Mouse (Mus musculus): Measurements from ENCODE around the gene Anxa9. TPM values are rescaled to one million over a fixed set of nuclear protein-coding genes. Genes with fewer than 3 reads are reported as not detected.

Anxa9 gene
- polyA plus RNA-seq, 1 experiment from 2014 or later: 2.5 TPM

GRCm38 (mm10) chr3:95250783-95251424 is 56.1 kb downstream of the Anxa9 start, which contains the start of gene Bnipl:
TSS of gene Bnipl (minus strand) at chr3:95251193.
- no peak for ATAC-seq (ENCODE audit: low read depth)
- no peaks in the 10 kb centered on the region for H3K27me3 ChIP-seq (ENCODE audit: control insufficient read depth, insufficient read depth, low read depth, low read length)
- H3K4me3 ChIP-seq (ENCODE audit: low read depth, low read length): no peak within 1 kb of the TSS
- no peak within 1 kb of the TSS for H3K9ac ChIP-seq (ENCODE audit: low read depth, low read length)
- WGBS (ENCODE audit: insufficient replicate concordance): 38% methylated on average over 7 of the region's 7 CpGs
- no peaks in the 10 kb centered on the region for H3K36me3 ChIP-seq (ENCODE audit: control insufficient read depth, insufficient read depth)
- no peak within 1 kb of the TSS for H3K27ac ChIP-seq (ENCODE audit: low read length)
- H3K4me1 ChIP-seq (ENCODE audit: control insufficient read depth, low read depth, low read length): peaks cover 5% of the 10 kb centered on the region
- no peaks in the 10 kb centered on the region for H3K9me3 ChIP-seq (replicated peaks; ENCODE audit: control insufficient read depth, low read length)
- no peak within 1 kb of the TSS for H3K4me2 ChIP-seq (ENCODE audit: low read depth, low read length)

DNA sequence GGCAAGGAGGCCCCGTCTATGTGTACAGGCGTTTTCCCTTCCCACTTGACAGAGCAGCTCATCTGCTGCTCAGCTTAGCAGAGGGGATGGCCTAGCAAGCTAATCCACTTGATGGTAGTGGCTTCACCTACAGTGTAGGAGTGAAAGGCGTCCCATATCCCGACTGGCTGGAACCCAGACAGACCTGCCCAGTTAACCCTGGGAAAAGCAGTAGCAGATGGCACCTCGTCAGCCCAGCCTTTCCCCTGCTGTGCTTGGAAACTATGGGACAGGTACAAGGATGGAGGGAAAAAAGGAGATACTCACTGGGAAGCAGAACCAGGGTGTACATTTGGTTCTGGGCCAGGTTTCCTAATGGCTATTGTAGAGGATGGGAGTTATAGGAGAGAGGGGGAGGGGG is 56.6 kb downstream of the Anxa9 start:
- WGBS (ENCODE audit: insufficient replicate concordance): 74% methylated on average over 5 of the region's 5 CpGs
- Histone ChIP-seq H3K4me3 (ENCODE audit: low read depth, low read length) (no peak overlapping the region), H3K9me3 (replicated peaks; ENCODE audit: control insufficient read depth, low read length) (no peaks in the 10 kb centered on the region), H3K36me3 (ENCODE audit: control insufficient read depth, insufficient read depth) (no peaks in the 10 kb centered on the region), H3K9ac (ENCODE audit: low read depth, low read length) (no peak overlapping the region), H3K4me2 (ENCODE audit: low read depth, low read length) (no peak overlapping the region), H3K4me1 (ENCODE audit: control insufficient read depth, low read depth, low read length) (peaks cover 5% of the 10 kb centered on the region), H3K27ac (ENCODE audit: low read length) (no peak overlapping the region), H3K27me3 (ENCODE audit: control insufficient read depth, insufficient read depth, low read depth, low read length) (no peaks in the 10 kb centered on the region)
- no peak for ATAC-seq (ENCODE audit: low read depth)

- WGBS (ENCODE audit: insufficient replicate concordance): 43% methylated on average over 1 of the region's 1 CpGs
- ATAC-seq (ENCODE audit: low read depth): no peak
- Histone ChIP-seq H3K4me2 (ENCODE audit: low read depth, low read length) (no peak overlapping the region), H3K27ac (ENCODE audit: low read length) (no peak overlapping the region), H3K9ac (ENCODE audit: low read depth, low read length) (no peak overlapping the region), H3K9me3 (replicated peaks; ENCODE audit: control insufficient read depth, low read length) (no peaks in the 10 kb centered on the region), H3K4me3 (ENCODE audit: low read depth, low read length) (no peak overlapping the region), H3K4me1 (ENCODE audit: control insufficient read depth, low read depth, low read length) (peaks cover 5% of the 10 kb centered on the region), H3K27me3 (ENCODE audit: control insufficient read depth, insufficient read depth, low read depth, low read length) (no peaks in the 10 kb centered on the region), H3K36me3 (ENCODE audit: control insufficient read depth, insufficient read depth) (no peaks in the 10 kb centered on the region)
Measured at GRCm38 (mm10) chr3:95247660-95248336, 59.2 kb downstream of the Anxa9 start.

DNA sequence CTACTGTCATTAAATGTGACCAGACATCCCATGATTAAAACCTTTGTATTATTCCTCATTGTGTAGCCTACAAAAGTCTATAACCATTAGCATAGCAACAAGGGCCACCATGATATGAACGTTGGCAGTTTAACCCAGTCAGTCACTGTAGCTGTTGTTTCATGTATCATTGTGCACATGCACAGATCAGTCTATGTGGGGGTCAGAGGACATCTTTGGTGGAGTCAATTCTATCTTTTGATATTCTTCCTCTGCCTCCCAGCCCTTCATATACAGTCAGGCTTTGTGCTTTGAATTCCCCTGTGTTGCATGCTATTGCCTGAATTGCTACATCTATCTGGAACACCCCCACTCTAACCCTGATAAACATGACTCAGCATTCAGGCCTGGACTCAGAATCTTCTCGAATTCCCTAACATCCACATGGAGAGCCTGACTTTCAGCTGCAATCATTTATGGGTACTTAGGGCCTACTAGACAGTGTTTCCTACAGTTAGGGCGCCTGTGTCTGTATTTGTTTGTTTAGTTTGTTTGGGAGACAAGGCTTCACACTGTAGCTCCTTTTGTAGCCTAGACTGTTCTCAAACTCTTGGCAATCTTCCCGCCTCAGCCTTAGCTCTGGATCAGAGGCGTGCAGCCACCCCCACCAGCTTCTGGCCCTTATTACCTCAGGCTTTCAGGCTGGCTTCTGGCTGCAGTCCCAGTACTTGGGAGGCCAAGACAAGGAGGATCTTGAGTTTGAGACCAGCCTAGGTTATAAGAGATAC is 60.3 kb downstream of the Anxa9 start:
- no peaks in the 10 kb centered on the region for H3K36me3 ChIP-seq (ENCODE audit: control insufficient read depth, insufficient read depth)
- H3K27ac ChIP-seq (ENCODE audit: low read length): no peak overlapping the region
- H3K4me3 ChIP-seq (ENCODE audit: low read depth, low read length): no peak overlapping the region
- H3K9me3 ChIP-seq (replicated peaks; ENCODE audit: control insufficient read depth, low read length): no peaks in the 10 kb centered on the region
- no peaks in the 10 kb centered on the region for H3K27me3 ChIP-seq (ENCODE audit: control insufficient read depth, insufficient read depth, low read depth, low read length)
- H3K9ac ChIP-seq (ENCODE audit: low read depth, low read length): no peak overlapping the region
- H3K4me1 ChIP-seq (ENCODE audit: control insufficient read depth, low read depth, low read length): peaks cover 5% of the 10 kb centered on the region
- no peak overlapping the region for H3K4me2 ChIP-seq (ENCODE audit: low read depth, low read length)
- no peak for ATAC-seq (ENCODE audit: low read depth)
- WGBS (ENCODE audit: insufficient replicate concordance): 58% methylated on average over 5 of the region's 5 CpGs

Other genes starting within 250 kb of the Anxa9 start
- 8.5 and 8.9 TPM in 2 replicates for gene Pip5k1a, start 200.2 kb downstream of the Anxa9 start, polyA plus RNA-seq (2015; fragmentation: Nextera tagmentation; extraction: Ambion mirVana)
- gene Vps72, start 196.2 kb downstream of the Anxa9 start, polyA plus RNA-seq (2015; fragmentation: Nextera tagmentation; extraction: Ambion mirVana): 29.6 and 33.4 TPM in 2 replicates
- 0.83 and 1.2 TPM in 2 replicates for gene Tmod4, start 182.7 kb downstream of the Anxa9 start, polyA plus RNA-seq (2015; fragmentation: Nextera tagmentation; extraction: Ambion mirVana)
- gene Scnm1, start 173.2 kb downstream of the Anxa9 start, polyA plus RNA-seq (2015; fragmentation: Nextera tagmentation; extraction: Ambion mirVana): 24.7 and 25.5 TPM in 2 replicates
- gene Lysmd1, start 173.1 kb downstream of the Anxa9 start, polyA plus RNA-seq (2015; fragmentation: Nextera tagmentation; extraction: Ambion mirVana): 7.5 and 7.8 TPM in 2 replicates
- gene Tnfaip8l2, start 164.8 kb downstream of the Anxa9 start, polyA plus RNA-seq (2015; fragmentation: Nextera tagmentation; extraction: Ambion mirVana): 9.3 and 9.6 TPM in 2 replicates
- gene Sema6c, start 146.7 kb downstream of the Anxa9 start, polyA plus RNA-seq (2015; fragmentation: Nextera tagmentation; extraction: Ambion mirVana): 0.19 and 0.20 TPM in 2 replicates
- 6.6 and 7.0 TPM in 2 replicates for gene Gabpb2, start 89.3 kb downstream of the Anxa9 start, polyA plus RNA-seq (2015; fragmentation: Nextera tagmentation; extraction: Ambion mirVana)
- 36.4 and 37.3 TPM in 2 replicates for gene Cdc42se1, start 78.4 kb downstream of the Anxa9 start, polyA plus RNA-seq (2015; fragmentation: Nextera tagmentation; extraction: Ambion mirVana)
- 1.8 and 2.0 TPM in 2 replicates for gene Mllt11, start 75.0 kb downstream of the Anxa9 start, polyA plus RNA-seq (2015; fragmentation: Nextera tagmentation; extraction: Ambion mirVana)
- gene Gm128, start 65.6 kb downstream of the Anxa9 start, polyA plus RNA-seq (2015; fragmentation: Nextera tagmentation; extraction: Ambion mirVana): 0.07 TPM in 2 replicates
- gene Bnipl, start 56.0 kb downstream of the Anxa9 start, polyA plus RNA-seq (2015; fragmentation: Nextera tagmentation; extraction: Ambion mirVana): not detected in 2 replicates
- 21.5 and 23.2 TPM in 2 replicates for gene Mindy1, start 25.8 kb downstream of the Anxa9 start, polyA plus RNA-seq (2015; fragmentation: Nextera tagmentation; extraction: Ambion mirVana)
- 8.8 and 9.5 TPM in 2 replicates for gene Prune1, start 25.1 kb downstream of the Anxa9 start, polyA plus RNA-seq (2015; fragmentation: Nextera tagmentation; extraction: Ambion mirVana)
- 111 and 117 TPM in 2 replicates for gene Cers2, start 7.6 kb upstream of the Anxa9 start, polyA plus RNA-seq (2015; fragmentation: Nextera tagmentation; extraction: Ambion mirVana)
- 12.2 and 13.0 TPM in 2 replicates for gene Setdb1, start 50.0 kb upstream of the Anxa9 start, polyA plus RNA-seq (2015; fragmentation: Nextera tagmentation; extraction: Ambion mirVana)
- gene 4930558C23Rik, start 95.7 kb upstream of the Anxa9 start, polyA plus RNA-seq (2015; fragmentation: Nextera tagmentation; extraction: Ambion mirVana): not detected in 2 replicates
- 16.7 and 16.9 TPM in 2 replicates for gene Arnt, start 127.2 kb upstream of the Anxa9 start, polyA plus RNA-seq (2015; fragmentation: Nextera tagmentation; extraction: Ambion mirVana)
- gene Ctsk, start 192.1 kb upstream of the Anxa9 start, polyA plus RNA-seq (2015; fragmentation: Nextera tagmentation; extraction: Ambion mirVana): 1.0 and 1.3 TPM in 2 replicates
- gene Ctss, start 219.6 kb upstream of the Anxa9 start, polyA plus RNA-seq (2015; fragmentation: Nextera tagmentation; extraction: Ambion mirVana): 38.4 and 38.5 TPM in 2 replicates